Mouse (Mus musculus) heart, adult 11 months (tissue): ENCODE data around the gene Retsat.

ENCODE experiments used
- DNase-seq: peaks from one replicate; pipeline ENCODE4 v3.0.0; 2022

Gene Retsat

GRCm38 (mm10) chr6:72590111-72590510, 8.2 kb upstream of the Retsat start:
- no peak for DNase-seq

GRCm38 (mm10) chr6:72593011-72593803, 5.1 kb upstream of the Retsat start:
- DNase-seq: peak; percentile 99

- peak; percentile 94 for DNase-seq
Observed at GRCm38 (mm10) chr6:72593914-72594313, 4.4 kb upstream of the Retsat start.

- peak; percentile 96 for DNase-seq
Observed at GRCm38 (mm10) chr6:72597083-72597874, 996 bp upstream of the Retsat start.

- DNase-seq: no peak
Observed at GRCm38 (mm10) chr6:72598791-72599557, 699 bp downstream of the Retsat start.

GRCm38 (mm10) chr6:72600216-72600615, 1.9 kb downstream of the Retsat start:
- DNase-seq: no peak

GRCm38 (mm10) chr6:72600771-72601170, 2.5 kb downstream of the Retsat start:
- DNase-seq: peak; percentile 91

GRCm38 (mm10) chr6:72601732-72602131, 3.5 kb downstream of the Retsat start:
- DNase-seq: peak; percentile 96

- DNase-seq: no peak
Observed at GRCm38 (mm10) chr6:72604066-72604465, 5.8 kb downstream of the Retsat start.

- DNase-seq: no peak
Observed at GRCm38 (mm10) chr6:72607060-72607459, 8.8 kb downstream of the Retsat start.

- no peak for DNase-seq
Observed at GRCm38 (mm10) chr6:72607676-72608075, 9.4 kb downstream of the Retsat start.

- DNase-seq: no peak
Observed at GRCm38 (mm10) chr6:72608662-72609184, 10.4 kb downstream of the Retsat start.

- no peak for DNase-seq
Observed at GRCm38 (mm10) chr6:72610261-72610660, 12.0 kb downstream of the Retsat start.

- DNase-seq: no peak
Observed at GRCm38 (mm10) chr6:72615151-72615550, 16.9 kb downstream of the Retsat start.

- DNase-seq: no peak
Observed at GRCm38 (mm10) chr6:72615561-72616375, 17.5 kb downstream of the Retsat start.

GRCm38 (mm10) chr6:72616643-72617288, 18.5 kb downstream of the Retsat start, which contains the start of gene Tgoln1:
Tgoln1 (minus strand) TSS chr6:72617000.
- DNase-seq: peak; percentile 99

- DNase-seq: no peak
Observed at GRCm38 (mm10) chr6:72619734-72620532, 21.7 kb downstream of the Retsat start.

- no peak for DNase-seq
Observed at GRCm38 (mm10) chr6:72620920-72621319, 22.6 kb downstream of the Retsat start.

GRCm38 (mm10) chr6:72622917-72623316, 24.6 kb downstream of the Retsat start:
- DNase-seq: no peak

GRCm38 (mm10) chr6:72623661-72624402, 25.6 kb downstream of the Retsat start:
- no peak for DNase-seq
